Mouse (Mus musculus): ENCODE data around the gene Galnt3. TPM values are rescaled to one million over a fixed set of nuclear protein-coding genes. Genes with fewer than 3 reads are reported as not detected.

Gene Galnt3
- polyA plus RNA-seq, 1 experiment from 2014 or later, result 2.5 TPM

DNA sequence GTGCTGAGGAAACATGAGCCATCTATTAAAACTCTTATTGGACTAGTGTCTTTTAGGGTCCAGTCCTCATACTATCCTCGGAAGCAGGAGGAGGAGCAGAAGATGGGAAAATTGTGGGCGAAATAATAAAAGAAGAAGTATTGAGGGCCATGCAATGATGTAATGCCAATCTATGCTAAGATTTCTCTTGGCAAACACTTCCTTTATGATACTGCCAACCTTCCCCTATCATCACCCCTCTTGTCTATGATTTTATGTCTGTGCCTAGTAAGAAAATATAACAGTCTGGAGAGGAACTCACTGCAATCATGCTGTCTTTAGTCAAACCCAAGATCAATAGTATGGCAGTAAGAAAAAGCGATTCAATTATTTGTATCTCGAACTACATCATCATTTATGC is 18.5 kb upstream of the Galnt3 start:
- no peaks in the 10 kb centered on the region for H3K9me3 ChIP-seq
- no peak overlapping the region for H3K4me2 ChIP-seq
- H3K27ac ChIP-seq, result no peak overlapping the region
- ATAC-seq (ENCODE audit: insufficient number of reproducible peaks, insufficient read depth, low FRiP score, low TSS enrichment, low read depth), result no peak
- WGBS, result 92% methylated on average over 4 of the region's 4 CpGs
- no peaks in the 10 kb centered on the region for H3K27me3 ChIP-seq
- no peak overlapping the region for H3K9ac ChIP-seq (replicated peaks)
- H3K36me3 ChIP-seq, result no peaks in the 10 kb centered on the region
- no peak overlapping the region for H3K4me3 ChIP-seq (replicated peaks)
- peaks cover 22% of the 10 kb centered on the region for H3K4me1 ChIP-seq (replicated peaks)

GRCm38 (mm10) chr2:66142711-66143110 is 17.9 kb upstream of the Galnt3 start:
- WGBS, result 90% methylated on average over 2 of the region's 2 CpGs
- Histone ChIP-seq H3K9ac (replicated peaks) (no peak overlapping the region), H3K9me3 (no peaks in the 10 kb centered on the region), H3K4me3 (replicated peaks) (no peak overlapping the region), H3K4me1 (replicated peaks) (peaks cover 22% of the 10 kb centered on the region), H3K27me3 (no peaks in the 10 kb centered on the region), H3K4me2 (no peak overlapping the region), H3K27ac (no peak overlapping the region), H3K36me3 (no peaks in the 10 kb centered on the region)
- ATAC-seq (ENCODE audit: insufficient number of reproducible peaks, insufficient read depth, low FRiP score, low TSS enrichment, low read depth), result no peak

GRCm38 (mm10) chr2:66142268-66142667 is 17.5 kb upstream of the Galnt3 start:
- no peak for ATAC-seq (ENCODE audit: insufficient number of reproducible peaks, insufficient read depth, low FRiP score, low TSS enrichment, low read depth)
- Histone ChIP-seq H3K4me3 (replicated peaks) (no peak overlapping the region), H3K9me3 (no peaks in the 10 kb centered on the region), H3K36me3 (no peaks in the 10 kb centered on the region), H3K27ac (no peak overlapping the region), H3K4me1 (replicated peaks) (peaks cover 19% of the 10 kb centered on the region), H3K9ac (replicated peaks) (no peak overlapping the region), H3K27me3 (no peaks in the 10 kb centered on the region), H3K4me2 (no peak overlapping the region)
- WGBS, result 94% methylated on average over 2 of the region's 2 CpGs

GRCm38 (mm10) chr2:66140246-66140645 is 15.5 kb upstream of the Galnt3 start:
- Histone ChIP-seq H3K36me3 (no peaks in the 10 kb centered on the region), H3K9me3 (no peaks in the 10 kb centered on the region), H3K27me3 (no peaks in the 10 kb centered on the region), H3K4me2 (no peak overlapping the region), H3K4me3 (replicated peaks) (no peak overlapping the region), H3K27ac (no peak overlapping the region), H3K9ac (replicated peaks) (no peak overlapping the region), H3K4me1 (replicated peaks) (peaks cover 9% of the 10 kb centered on the region; the same call in 1 of the 2 replicates)
- no peak for ATAC-seq (ENCODE audit: insufficient number of reproducible peaks, insufficient read depth, low FRiP score, low TSS enrichment, low read depth)
- WGBS, result 28% methylated on average over 4 of the region's 4 CpGs

DNA sequence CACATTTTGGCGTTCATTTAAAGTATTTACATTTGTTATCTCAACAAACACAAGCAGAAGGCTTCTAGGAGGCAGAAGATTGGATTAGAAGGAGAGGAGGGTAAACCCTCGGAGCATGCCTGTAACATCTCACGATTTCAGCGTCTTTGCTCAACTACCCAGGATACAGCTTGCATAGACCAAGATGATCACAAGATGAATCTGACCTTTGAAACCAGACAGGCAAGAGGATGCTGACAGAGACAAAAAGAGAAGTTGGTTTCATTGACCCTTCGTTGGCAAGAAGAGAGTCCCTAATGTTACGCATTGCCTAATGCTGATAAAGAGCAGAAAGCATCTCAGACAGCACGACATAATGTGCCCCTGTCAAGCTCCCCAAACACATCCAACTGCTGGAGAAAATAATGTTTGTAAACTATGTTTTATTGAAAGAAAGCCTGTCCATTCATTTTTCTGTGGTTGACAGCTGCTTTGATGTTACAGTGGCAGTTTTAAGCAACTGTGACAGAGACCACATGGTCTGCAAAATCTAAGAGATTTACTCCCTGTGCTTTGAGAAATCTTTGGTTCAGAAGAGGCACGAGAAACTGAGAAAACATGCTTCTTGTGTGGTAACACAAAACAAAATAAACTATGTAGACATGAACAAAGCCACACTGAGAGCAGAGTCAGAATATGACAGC is 7.2 kb upstream of the Galnt3 start:
- Histone ChIP-seq H3K27ac (no peak overlapping the region), H3K4me1 (replicated peaks) (no peaks in the 10 kb centered on the region), H3K9ac (replicated peaks) (no peak overlapping the region), H3K36me3 (no peaks in the 10 kb centered on the region), H3K4me3 (replicated peaks) (no peak overlapping the region), H3K4me2 (no peak overlapping the region), H3K9me3 (no peaks in the 10 kb centered on the region), H3K27me3 (peaks cover 3% of the 10 kb centered on the region; the same call in 1 of the 2 replicates)
- no peak for ATAC-seq (ENCODE audit: insufficient number of reproducible peaks, insufficient read depth, low FRiP score, low TSS enrichment, low read depth)
- 74% methylated on average over 8 of the region's 8 CpGs for WGBS

DNA sequence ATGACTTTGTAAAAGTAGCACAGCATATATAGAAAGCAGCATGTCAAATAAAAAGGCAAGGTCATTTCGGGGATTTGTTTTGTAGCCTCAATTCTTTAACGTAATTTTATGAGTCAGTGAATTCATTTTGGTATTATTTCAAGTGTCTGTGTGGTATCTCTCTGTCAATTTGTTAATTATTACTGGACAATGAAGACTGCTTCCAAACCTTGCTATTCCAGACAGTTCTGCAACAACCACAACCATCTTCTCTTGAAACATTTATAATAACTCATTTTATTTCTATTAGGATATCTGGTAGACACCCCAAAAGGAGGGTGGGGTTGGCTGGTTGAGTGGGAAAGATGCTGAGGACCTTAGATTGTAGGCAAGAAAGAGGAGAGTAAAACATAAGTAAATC is 4.1 kb upstream of the Galnt3 start:
- Histone ChIP-seq H3K4me3 (replicated peaks) (no peak overlapping the region), H3K9me3 (no peaks in the 10 kb centered on the region), H3K36me3 (no peaks in the 10 kb centered on the region), H3K27me3 (peaks cover 27% of the 10 kb centered on the region), H3K27ac (no peak overlapping the region), H3K4me1 (replicated peaks) (peaks cover 9% of the 10 kb centered on the region), H3K9ac (replicated peaks) (no peak overlapping the region), H3K4me2 (no peak overlapping the region)
- ATAC-seq (ENCODE audit: insufficient number of reproducible peaks, insufficient read depth, low FRiP score, low TSS enrichment, low read depth), result no peak
- 90% methylated on average over 2 of the region's 2 CpGs for WGBS

DNA sequence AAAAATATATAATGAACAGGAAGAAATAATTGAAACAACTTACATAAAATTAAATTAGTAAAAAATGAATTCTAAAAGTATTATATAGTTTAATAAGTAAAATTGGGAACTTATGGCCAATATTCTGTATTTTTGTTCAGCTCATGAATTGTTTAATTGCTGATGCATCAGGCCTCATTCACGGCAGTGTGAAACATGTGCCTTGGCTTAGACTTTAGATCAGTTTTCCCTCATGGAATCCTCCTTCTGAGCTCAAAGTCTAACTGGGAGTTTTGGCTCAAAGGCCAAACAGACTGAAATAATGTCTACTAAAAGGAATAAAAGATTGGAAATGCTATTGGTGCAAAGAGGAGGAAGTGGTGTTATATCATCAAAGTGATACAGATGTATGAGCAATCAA is 2.7 kb upstream of the Galnt3 start:
- no peak overlapping the region for H3K9ac ChIP-seq (replicated peaks)
- no peak overlapping the region for H3K4me2 ChIP-seq
- peaks cover 12% of the 10 kb centered on the region for H3K4me1 ChIP-seq (replicated peaks)
- H3K9me3 ChIP-seq, result no peaks in the 10 kb centered on the region
- H3K4me3 ChIP-seq (replicated peaks), result no peak overlapping the region
- H3K27me3 ChIP-seq, result peaks cover 33% of the 10 kb centered on the region
- no peaks in the 10 kb centered on the region for H3K36me3 ChIP-seq
- no peak overlapping the region for H3K27ac ChIP-seq
- no peak for ATAC-seq (ENCODE audit: insufficient number of reproducible peaks, insufficient read depth, low FRiP score, low TSS enrichment, low read depth)
- 85% methylated on average over 1 of the region's 1 CpGs for WGBS

DNA sequence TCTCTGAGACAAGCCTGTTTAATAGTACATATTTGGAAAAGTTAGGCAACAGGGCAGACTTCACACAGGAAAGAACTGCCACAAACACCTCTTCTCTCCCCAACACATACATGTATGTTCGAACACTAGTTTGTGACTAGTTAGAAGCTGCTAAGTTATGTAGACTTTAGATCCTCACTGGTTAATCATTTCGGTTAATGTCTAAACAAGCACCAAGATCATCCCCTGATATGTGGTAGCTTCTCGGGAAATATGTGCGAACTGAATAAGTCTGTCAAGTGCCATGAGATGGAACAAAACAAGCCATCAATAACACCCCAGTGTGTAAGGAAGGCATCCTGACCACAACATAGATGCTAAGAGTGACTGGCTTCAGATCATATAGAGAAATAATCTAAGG is 2.1 kb upstream of the Galnt3 start:
- Histone ChIP-seq H3K4me2 (no peak overlapping the region), H3K9ac (replicated peaks) (no peak overlapping the region), H3K9me3 (no peaks in the 10 kb centered on the region), H3K27ac (no peak overlapping the region), H3K4me1 (replicated peaks) (peaks cover 12% of the 10 kb centered on the region), H3K4me3 (replicated peaks) (no peak overlapping the region), H3K36me3 (no peaks in the 10 kb centered on the region), H3K27me3 (peaks cover 37% of the 10 kb centered on the region)
- no peak for ATAC-seq (ENCODE audit: insufficient number of reproducible peaks, insufficient read depth, low FRiP score, low TSS enrichment, low read depth)
- 92% methylated on average over 4 of the region's 4 CpGs for WGBS

GRCm38 (mm10) chr2:66123756-66124589 is 821 bp downstream of the Galnt3 start:
- under 1% methylated on average over 57 of the region's 57 CpGs for WGBS
- Histone ChIP-seq H3K9me3 (no peaks in the 10 kb centered on the region), H3K27me3 (peaks cover 37% of the 10 kb centered on the region), H3K27ac (no peak overlapping the region), H3K4me3 (replicated peaks) (peak overlapping the region; percentile 76), H3K4me1 (replicated peaks) (peaks cover 12% of the 10 kb centered on the region), H3K9ac (replicated peaks) (peak overlapping the region; percentile 69), H3K4me2 (peak overlapping the region; percentile 100), H3K36me3 (no peaks in the 10 kb centered on the region)
- ATAC-seq (ENCODE audit: insufficient number of reproducible peaks, insufficient read depth, low FRiP score, low TSS enrichment, low read depth), result peak; percentile 52

DNA sequence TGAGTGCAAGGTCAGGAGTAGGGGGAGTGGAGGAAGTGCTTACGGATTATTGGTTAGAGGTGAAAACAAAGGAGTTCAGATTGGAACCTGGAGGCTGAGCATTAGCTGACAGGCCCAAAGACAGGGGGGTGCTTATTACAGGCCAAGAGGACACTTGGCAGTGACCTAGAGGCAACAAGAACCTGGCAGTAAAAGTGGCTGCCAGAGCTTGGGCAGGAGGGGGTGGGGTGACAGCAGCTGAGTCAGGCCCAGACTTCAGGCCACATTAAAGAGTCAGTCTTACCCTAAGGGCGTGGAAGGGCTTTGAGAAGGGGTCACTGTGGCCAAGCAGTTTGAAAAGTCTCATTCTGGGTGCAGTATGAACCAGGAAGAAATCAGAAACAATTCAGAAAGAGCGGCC is 7.1 kb downstream of the Galnt3 start:
- no peak overlapping the region for H3K4me2 ChIP-seq
- no peaks in the 10 kb centered on the region for H3K9me3 ChIP-seq
- WGBS, result 37% methylated on average over 3 of the region's 3 CpGs
- H3K36me3 ChIP-seq, result no peaks in the 10 kb centered on the region
- ATAC-seq (ENCODE audit: insufficient number of reproducible peaks, insufficient read depth, low FRiP score, low TSS enrichment, low read depth), result no peak
- H3K9ac ChIP-seq (replicated peaks), result no peak overlapping the region
- 0 out of 2 replicates have a peak overlapping the region, but pooled peaks have one; percentile 2 for H3K27ac ChIP-seq
- H3K4me3 ChIP-seq (replicated peaks), result no peak overlapping the region
- H3K4me1 ChIP-seq (replicated peaks), result peaks cover 5% of the 10 kb centered on the region; the same call in 1 of the 2 replicates
- peaks cover 6% of the 10 kb centered on the region for H3K27me3 ChIP-seq

DNA sequence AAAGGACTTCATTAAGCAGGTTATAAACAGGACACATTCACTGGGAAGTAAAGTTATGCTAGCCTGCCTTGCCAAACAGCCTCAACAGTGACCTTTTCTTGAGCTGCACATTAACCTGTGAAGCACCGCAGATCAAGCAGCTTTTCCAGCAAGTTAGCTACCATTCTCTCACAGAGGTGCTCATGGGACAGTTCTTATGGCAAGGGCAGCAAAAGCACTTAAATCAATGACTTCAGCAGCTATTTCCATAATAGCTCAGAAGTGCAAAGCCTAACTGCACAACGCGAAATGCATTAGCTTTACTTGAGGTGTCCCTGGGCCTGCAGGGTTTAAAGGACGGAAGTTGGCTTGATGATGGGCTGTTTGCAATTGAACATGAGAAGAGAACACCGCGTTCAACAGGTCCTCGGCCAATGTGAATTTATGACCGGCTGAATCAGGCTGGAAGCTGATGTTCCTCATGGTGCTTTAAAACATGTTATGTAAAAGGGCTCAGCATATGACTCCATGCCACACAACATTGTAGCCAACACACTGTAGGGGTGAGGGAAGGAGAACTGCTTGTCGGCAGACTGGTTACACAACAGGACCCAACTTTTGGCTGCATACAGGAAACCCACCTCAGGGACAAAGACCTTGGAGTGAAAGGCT is 16.8 kb downstream of the Galnt3 start:
- Histone ChIP-seq H3K4me2 (no peak overlapping the region), H3K9me3 (no peaks in the 10 kb centered on the region), H3K4me1 (replicated peaks) (no peaks in the 10 kb centered on the region), H3K4me3 (replicated peaks) (no peak overlapping the region), H3K36me3 (no peaks in the 10 kb centered on the region), H3K27me3 (no peaks in the 10 kb centered on the region), H3K27ac (no peak overlapping the region), H3K9ac (replicated peaks) (no peak overlapping the region)
- 87% methylated on average over 9 of the region's 9 CpGs for WGBS
- ATAC-seq (ENCODE audit: insufficient number of reproducible peaks, insufficient read depth, low FRiP score, low TSS enrichment, low read depth), result no peak

Measured in limb, embryonic 12.5 days (tissue).